Mouse (Mus musculus): Measurements from ENCODE around the gene Dazap1.
A peak's percentile ranks its signal among the peaks of the same experiment; 100 is the strongest.

The Dazap1 gene

GRCm38 (mm10) chr10:80250059-80250458 lies 11.2 kb upstream of the Dazap1 start:
- no peak for DNase-seq

- DNase-seq: no peak
Observed at GRCm38 (mm10) chr10:80250573-80250972, 10.7 kb upstream of the Dazap1 start.

- DNase-seq: no peak
Observed at GRCm38 (mm10) chr10:80252011-80252410, 9.3 kb upstream of the Dazap1 start.

- no peak for DNase-seq
Observed at GRCm38 (mm10) chr10:80252493-80253274, 8.6 kb upstream of the Dazap1 start.

- no peak for DNase-seq
Observed at GRCm38 (mm10) chr10:80253551-80253950, 7.7 kb upstream of the Dazap1 start.

GRCm38 (mm10) chr10:80254331-80255297 lies 6.7 kb upstream of the Dazap1 start:
- DNase-seq: no peak

- DNase-seq: peak; percentile 56
Observed at GRCm38 (mm10) chr10:80255881-80256535, 5.3 kb upstream of the Dazap1 start.

- DNase-seq: no peak
Observed at GRCm38 (mm10) chr10:80257936-80258335, 3.4 kb upstream of the Dazap1 start.

GRCm38 (mm10) chr10:80258752-80259462 lies 2.4 kb upstream of the Dazap1 start:
- no peak for DNase-seq

GRCm38 (mm10) chr10:80259463-80259805 lies 1.9 kb upstream of the Dazap1 start:
- no peak for DNase-seq

GRCm38 (mm10) chr10:80259861-80260641 lies 1.2 kb upstream of the Dazap1 start:
- peak; percentile 88 for DNase-seq

- DNase-seq: peak; percentile 100
Observed at GRCm38 (mm10) chr10:80261585-80261968, 291 bp downstream of the Dazap1 start.

GRCm38 (mm10) chr10:80262169-80262568 lies 883 bp downstream of the Dazap1 start:
- DNase-seq: peak; percentile 47

- DNase-seq: peak; percentile 34
Observed at GRCm38 (mm10) chr10:80262776-80263365, 1.6 kb downstream of the Dazap1 start.

GRCm38 (mm10) chr10:80264341-80265148 lies 3.3 kb downstream of the Dazap1 start:
- peak; percentile 99 for DNase-seq

- DNase-seq: no peak
Observed at GRCm38 (mm10) chr10:80265149-80265486, 3.8 kb downstream of the Dazap1 start.

- DNase-seq: no peak
Observed at GRCm38 (mm10) chr10:80270099-80270498, 8.8 kb downstream of the Dazap1 start.

GRCm38 (mm10) chr10:80270734-80271181 lies 9.5 kb downstream of the Dazap1 start:
- peak; percentile 75 for DNase-seq

GRCm38 (mm10) chr10:80271186-80271843 lies 10.0 kb downstream of the Dazap1 start:
- no peak for DNase-seq
